Mouse (Mus musculus): Measurements from ENCODE around the gene Gm42957. TPM values are rescaled to one million over a fixed set of nuclear protein-coding genes. Genes with fewer than 3 reads are reported as not detected.
A peak's percentile ranks its signal among the peaks of the same experiment; 100 is the strongest.
"Not testable (repeated sequence)": the region's sequence is repeated elsewhere in the genome, so short reads cannot be mapped to it uniquely, and the experiment has no call there.

Gm42957 gene
- polyA plus RNA-seq, 1 experiment from 2014 or later, result 0.14 TPM

DNA sequence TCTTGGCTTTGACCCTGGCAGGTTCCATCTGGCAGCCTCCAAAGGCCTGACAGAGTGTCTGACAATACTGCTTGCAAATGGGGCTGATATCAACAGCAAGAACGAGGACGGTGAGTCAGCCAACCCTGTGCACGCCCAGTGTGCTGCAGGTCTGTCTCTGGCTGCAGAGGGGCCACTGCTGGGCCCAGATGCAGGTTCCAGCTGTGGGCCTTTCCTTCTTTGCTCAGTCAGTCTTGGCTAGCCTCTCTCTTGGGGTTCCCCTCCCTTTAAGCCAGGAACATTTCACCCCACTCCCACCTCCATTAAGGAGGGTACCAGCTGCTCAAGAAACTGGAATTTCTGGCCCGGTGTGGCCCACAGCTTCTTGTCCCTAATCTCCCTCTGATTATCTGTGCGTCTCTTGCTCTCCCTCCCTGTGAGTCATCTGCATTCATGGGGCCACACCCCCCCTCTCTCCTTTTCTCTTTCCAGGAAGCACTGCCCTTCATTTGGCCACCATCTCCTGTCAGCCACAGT lies 43.9 kb downstream of the Gm42957 start:
- 34% methylated on average over 5 of the region's 5 CpGs for WGBS
- no peak for ATAC-seq (ENCODE audit: borderline replicate concordance, extremely low read depth, low FRiP score, low TSS enrichment)
- H3K36me3 ChIP-seq, result no peaks in the 10 kb centered on the region
- H3K4me1 ChIP-seq, result no peaks in the 10 kb centered on the region
- no peak overlapping the region for H3K9ac ChIP-seq
- no peak overlapping the region for H3K4me3 ChIP-seq
- no peaks in the 10 kb centered on the region for H3K9me3 ChIP-seq
- no peak overlapping the region for H3K4me2 ChIP-seq
- H3K27ac ChIP-seq, result no peak overlapping the region
- peaks cover 33% of the 10 kb centered on the region for H3K27me3 ChIP-seq

GRCm38 (mm10) chr3:96680269-96680956 lies 45.1 kb downstream of the Gm42957 start:
- Histone ChIP-seq H3K4me3 (no peak overlapping the region), H3K27me3 (peaks cover 44% of the 10 kb centered on the region), H3K4me1 (no peaks in the 10 kb centered on the region), H3K27ac (no peak overlapping the region), H3K4me2 (no peak overlapping the region), H3K36me3 (no peaks in the 10 kb centered on the region), H3K9ac (no peak overlapping the region), H3K9me3 (no peaks in the 10 kb centered on the region)
- 28% methylated on average over 12 of the region's 12 CpGs for WGBS
- no peak for ATAC-seq (ENCODE audit: borderline replicate concordance, extremely low read depth, low FRiP score, low TSS enrichment)

- ATAC-seq (ENCODE audit: borderline replicate concordance, extremely low read depth, low FRiP score, low TSS enrichment), result no peak
Measured at GRCm38 (mm10) chr3:96683496-96683895, 48.2 kb downstream of the Gm42957 start.

DNA sequence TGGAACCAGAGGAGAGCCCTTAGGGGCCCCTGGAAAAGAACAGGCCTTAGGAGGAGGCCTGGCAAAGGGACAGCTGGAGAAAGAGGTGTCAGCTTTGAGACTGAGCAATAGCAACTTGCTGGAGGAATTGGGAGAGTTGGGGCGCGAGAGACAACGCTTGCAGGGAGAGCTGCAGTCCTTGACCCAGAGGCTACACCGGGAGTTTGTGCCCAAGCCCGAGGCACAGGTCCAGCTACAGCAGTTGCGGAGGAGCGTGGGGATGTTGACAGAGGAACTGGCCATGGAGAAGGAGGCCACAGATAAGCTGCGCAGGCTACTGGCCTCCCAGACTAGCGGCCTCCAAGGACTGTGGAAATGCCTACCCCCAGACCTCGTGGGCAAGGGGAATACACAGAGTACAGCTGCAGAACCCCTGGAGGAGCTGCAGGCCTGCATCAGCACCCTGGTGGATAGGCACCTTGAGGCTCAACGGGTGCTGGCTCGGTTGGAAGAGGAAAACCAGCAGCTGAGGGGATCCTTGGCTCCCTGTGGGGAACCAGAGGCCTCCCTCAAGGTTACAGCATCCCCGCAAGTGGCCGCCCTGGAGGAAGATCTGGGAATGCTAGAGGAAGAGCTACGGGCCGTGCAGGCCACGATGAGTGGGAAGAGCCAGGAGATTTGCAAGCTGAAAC lies 49.0 kb downstream of the Gm42957 start:
- Histone ChIP-seq H3K4me1 (no peaks in the 10 kb centered on the region), H3K27ac (no peak overlapping the region), H3K4me2 (peak overlapping the region; percentile 48), H3K27me3 (peaks cover 62% of the 10 kb centered on the region), H3K4me3 (peak overlapping the region; percentile 13; the same call in 1 of the 2 replicates), H3K36me3 (no peaks in the 10 kb centered on the region), H3K9ac (no peak overlapping the region), H3K9me3 (no peaks in the 10 kb centered on the region)
- WGBS, result 47% methylated on average over 17 of the region's 17 CpGs
- ATAC-seq (ENCODE audit: borderline replicate concordance, extremely low read depth, low FRiP score, low TSS enrichment), result no peak

More at GRCm38 (mm10) chr3:96683496-96683895, 48.2 kb downstream of the Gm42957 start:
- no peaks in the 10 kb centered on the region for H3K9me3 ChIP-seq
- no peak overlapping the region for H3K4me3 ChIP-seq
- H3K36me3 ChIP-seq, result no peaks in the 10 kb centered on the region
- H3K27me3 ChIP-seq, result peaks cover 55% of the 10 kb centered on the region
- H3K9ac ChIP-seq, result no peak overlapping the region
- H3K4me2 ChIP-seq, result no peak overlapping the region
- no peaks in the 10 kb centered on the region for H3K4me1 ChIP-seq
- 90% methylated on average over 3 of the region's 3 CpGs for WGBS
- no peak overlapping the region for H3K27ac ChIP-seq

DNA sequence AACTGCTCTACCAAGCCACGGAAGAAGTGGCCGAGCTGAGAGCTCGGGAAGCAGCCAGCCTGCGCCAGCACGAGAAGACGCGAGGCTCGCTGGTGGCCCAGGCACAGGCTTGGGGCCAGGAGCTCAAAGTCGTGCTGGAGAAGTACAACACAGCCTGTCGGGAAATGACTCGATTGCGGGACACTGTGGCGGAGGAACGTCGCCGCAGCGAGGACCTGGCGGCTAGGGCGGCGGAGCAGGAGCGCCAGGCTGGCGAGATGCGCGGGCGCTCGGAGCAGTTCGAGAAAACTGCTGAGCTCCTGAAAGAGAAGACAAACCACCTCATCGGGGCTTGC lies 49.5 kb downstream of the Gm42957 start:
- Histone ChIP-seq H3K4me1 (no peaks in the 10 kb centered on the region), H3K27ac (no peak overlapping the region), H3K9ac (peak overlapping the region; percentile 8; the same call in 1 of the 2 replicates), H3K4me2 (peak overlapping the region; percentile 48), H3K4me3 (peak overlapping the region; percentile 13), H3K9me3 (no peaks in the 10 kb centered on the region), H3K36me3 (no peaks in the 10 kb centered on the region), H3K27me3 (peaks cover 57% of the 10 kb centered on the region)
- 19% methylated on average over 28 of the region's 28 CpGs for WGBS
- no peak for ATAC-seq (ENCODE audit: borderline replicate concordance, extremely low read depth, low FRiP score, low TSS enrichment)

DNA sequence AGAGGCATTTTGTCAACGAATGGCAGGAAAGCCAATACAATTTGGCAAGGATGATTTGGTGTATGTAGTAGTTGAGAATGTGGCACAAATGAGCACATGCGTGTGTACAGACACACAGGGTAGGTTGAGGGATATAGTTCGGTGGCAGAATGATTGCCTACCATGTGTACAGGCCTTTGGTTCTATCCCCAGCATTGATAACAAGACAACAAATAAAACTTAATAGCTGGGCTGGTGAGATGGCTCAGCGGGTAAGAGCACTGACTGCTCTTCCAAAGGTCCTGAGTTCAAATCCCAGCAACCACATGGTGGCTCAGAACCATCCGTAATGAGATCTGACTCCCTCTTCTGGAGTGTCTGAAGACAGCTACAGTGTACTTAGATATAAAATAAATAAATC lies 50.8 kb downstream of the Gm42957 start:
- not testable (repeated sequence) for H3K4me3 ChIP-seq; H3K9me3 ChIP-seq; H3K4me1 ChIP-seq; ATAC-seq (ENCODE audit: borderline replicate concordance, extremely low read depth, low FRiP score, low TSS enrichment); H3K4me2 ChIP-seq; H3K9ac ChIP-seq; H3K27ac ChIP-seq; H3K36me3 ChIP-seq
- H3K27me3 ChIP-seq, result peaks cover 44% of the 10 kb centered on the region
- 89% methylated on average over 5 of the region's 5 CpGs for WGBS

- H3K36me3 ChIP-seq, result no peaks in the 10 kb centered on the region
- H3K4me3 ChIP-seq, result no peak overlapping the region
- H3K27me3 ChIP-seq, result peaks cover 33% of the 10 kb centered on the region
- H3K4me2 ChIP-seq, result no peak overlapping the region
- no peak overlapping the region for H3K9ac ChIP-seq
- H3K27ac ChIP-seq, result no peak overlapping the region
- WGBS, result 74% methylated on average over 11 of the region's 11 CpGs
- H3K9me3 ChIP-seq, result no peaks in the 10 kb centered on the region
- no peak for ATAC-seq (ENCODE audit: borderline replicate concordance, extremely low read depth, low FRiP score, low TSS enrichment)
- 0 out of 2 replicates have a peak, but pooled peaks cover 5% of the 10 kb centered on the region for H3K4me1 ChIP-seq
Measured at GRCm38 (mm10) chr3:96688854-96689253, 53.6 kb downstream of the Gm42957 start.

GRCm38 (mm10) chr3:96690298-96690697 lies 55.0 kb downstream of the Gm42957 start:
- Histone ChIP-seq H3K36me3 (no peaks in the 10 kb centered on the region), H3K9me3 (no peaks in the 10 kb centered on the region), H3K9ac (no peak overlapping the region), H3K27me3 (peaks cover 20% of the 10 kb centered on the region), H3K4me1 (peaks cover 5% of the 10 kb centered on the region; the same call in 1 of the 2 replicates), H3K27ac (no peak overlapping the region), H3K4me3 (no peak overlapping the region), H3K4me2 (no peak overlapping the region)
- WGBS, result 53% methylated on average over 3 of the region's 3 CpGs
- ATAC-seq (ENCODE audit: borderline replicate concordance, extremely low read depth, low FRiP score, low TSS enrichment), result no peak

- WGBS, result 17% methylated on average over 3 of the region's 3 CpGs
- H3K36me3 ChIP-seq, result no peaks in the 10 kb centered on the region
- no peak for ATAC-seq (ENCODE audit: borderline replicate concordance, extremely low read depth, low FRiP score, low TSS enrichment)
- H3K4me3 ChIP-seq, result no peak overlapping the region
- no peak overlapping the region for H3K4me2 ChIP-seq
- peaks cover 14% of the 10 kb centered on the region for H3K27me3 ChIP-seq
- no peaks in the 10 kb centered on the region for H3K9me3 ChIP-seq
- peaks cover 12% of the 10 kb centered on the region for H3K4me1 ChIP-seq
- H3K27ac ChIP-seq, result no peak overlapping the region
- no peak overlapping the region for H3K9ac ChIP-seq
Measured at GRCm38 (mm10) chr3:96692506-96692905, 57.2 kb downstream of the Gm42957 start.

DNA sequence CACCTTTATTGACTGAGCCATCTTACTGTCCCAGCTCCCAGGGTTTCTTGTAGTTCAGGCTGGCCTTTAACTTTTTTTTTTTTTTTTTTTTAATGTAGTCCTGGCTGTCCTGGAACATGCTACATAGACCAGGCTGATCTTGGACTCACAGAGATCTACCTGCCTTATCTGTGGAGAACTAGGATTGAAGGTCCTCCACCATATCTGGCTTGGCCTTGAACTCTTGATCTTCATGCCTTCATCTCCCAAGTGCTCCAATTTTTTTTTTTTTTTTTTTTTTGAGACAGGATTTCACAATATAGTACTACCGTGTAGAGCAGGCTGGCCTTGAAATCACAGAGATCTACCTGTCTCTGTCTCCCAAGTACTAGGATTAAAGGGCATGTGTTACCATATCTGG lies 58.3 kb downstream of the Gm42957 start:
- no peak for ATAC-seq (ENCODE audit: borderline replicate concordance, extremely low read depth, low FRiP score, low TSS enrichment)
- Histone ChIP-seq H3K4me1 (peaks cover 20% of the 10 kb centered on the region), H3K4me3 (no peak overlapping the region), H3K27me3 (peaks cover 7% of the 10 kb centered on the region), H3K36me3 (no peaks in the 10 kb centered on the region), H3K9me3 (no peaks in the 10 kb centered on the region), H3K4me2 (no peak overlapping the region), H3K9ac (no peak overlapping the region), H3K27ac (no peak overlapping the region)
- WGBS, result 83% methylated on average over 1 of the region's 1 CpGs

- ATAC-seq (ENCODE audit: borderline replicate concordance, extremely low read depth, low FRiP score, low TSS enrichment), result peak; percentile 91
- WGBS, result under 1% methylated on average over 35 of the region's 35 CpGs
- no peaks in the 10 kb centered on the region for H3K27me3 ChIP-seq
Measured at GRCm38 (mm10) chr3:96696198-96696765, 61.0 kb downstream of the Gm42957 start, which contains the start of gene Pias3. TSS of gene Pias3 (plus strand) at chr3:96696384.

More at GRCm38 (mm10) chr3:96696198-96696765, 61.0 kb downstream of the Gm42957 start, which contains the start of gene Pias3:
- H3K4me2 ChIP-seq, result peak within 1 kb of the TSS; percentile 89
- peaks cover 14% of the 10 kb centered on the region for H3K36me3 ChIP-seq
- H3K9ac ChIP-seq, result peak within 1 kb of the TSS; percentile 82
- H3K4me3 ChIP-seq, result peak within 1 kb of the TSS; percentile 88
- H3K4me1 ChIP-seq, result peaks cover 20% of the 10 kb centered on the region
- H3K27ac ChIP-seq, result peak within 1 kb of the TSS; percentile 93
- H3K9me3 ChIP-seq, result no peaks in the 10 kb centered on the region

Measured in lung, embryonic 15.5 days (tissue).